Mouse (Mus musculus) ES-E14 (cell line): ENCODE measurements at regions not wholly inside any gene's neighbourhood (a gene's known extent, or its start where the extent isn't known, plus 50 kb on each side); places are given as distances from the start of the nearest gene placed in this dataset.

Experiments used
- DNase-seq: peaks from one replicate; pipeline ENCODE4 v3.0.0-alpha.2; 2013; ENCODE audit warnings: low read depth, low spot score
- H3K27ac ChIP-seq: 2 replicates; pipeline ENCODE4 v1.5.1; 2012; ENCODE audit warnings: low read depth, mild to moderate bottlenecking, low read length, moderate library complexity, mixed read lengths; ENCODE audit not compliant: poor library complexity, insufficient read depth, severe bottlenecking
- H3K36me3 ChIP-seq: 2 replicates; pipeline ENCODE4 v1.6.1; 2012; ENCODE audit warnings: mild to moderate bottlenecking, low read length, moderate library complexity, mixed read lengths; ENCODE audit not compliant: control insufficient read depth, poor library complexity, insufficient read depth, severe bottlenecking
- H3K4me1 ChIP-seq, 2 experiments: fragments of 150-350 bp in 1 of 2; sonication (generic) in 1 of 2; 2 replicates each; pipeline ENCODE4 v1.6.1; 2012; ENCODE audit warnings: low read length in 2 of 2, mild to moderate bottlenecking in 1 of 2, mixed read lengths in 1 of 2; ENCODE audit not compliant: control insufficient read depth in 2 of 2, insufficient read depth in 2 of 2, poor library complexity in 1 of 2
- H3K4me3 ChIP-seq, 2 experiments: fragments of 150-350 bp in 1 of 2; sonication (generic) in 1 of 2; 2 replicates each; pipeline ENCODE4 v1.5.1; 2012; ENCODE audit warnings: low read length in 2 of 2, low read depth in 1 of 2, mild to moderate bottlenecking in 1 of 2, mixed read lengths in 1 of 2; ENCODE audit not compliant: insufficient read depth in 1 of 2, poor library complexity in 1 of 2, severe bottlenecking in 1 of 2
- H3K9ac ChIP-seq: 2 replicates; pipeline ENCODE4 v1.6.1; 2012; ENCODE audit warnings: low read depth, mild to moderate bottlenecking, low read length, mixed read lengths; ENCODE audit not compliant: poor library complexity, insufficient read depth, severe bottlenecking
- H3K9me3 ChIP-seq: fragments of 150-350 bp; sonication (generic); 2 replicates; pipeline ENCODE4 v1.6.1; 2012; ENCODE audit warnings: low read depth, mild to moderate bottlenecking, low read length; ENCODE audit not compliant: control insufficient read depth, insufficient read depth
- CHD2 ChIP-seq: IDR thresholded peaks from 2 replicates; pipeline ENCODE4 v1.6.1; 2014; ENCODE audit warnings: mild to moderate bottlenecking, low read depth, low read length, inconsistent platforms
- HCFC1 ChIP-seq: IDR thresholded peaks from 2 replicates; pipeline ENCODE4 v1.6.1; 2012; ENCODE audit warnings: low read length, inconsistent platforms, borderline replicate concordance; ENCODE audit not compliant: insufficient read depth
- MAFK ChIP-seq: IDR thresholded peaks from 2 replicates; pipeline ENCODE4 v1.6.1; 2014; ENCODE audit warnings: mild to moderate bottlenecking, low read depth, low read length, inconsistent platforms; ENCODE audit not compliant: insufficient read depth
- ZC3H11A ChIP-seq: IDR thresholded peaks from 2 replicates; pipeline ENCODE4 v1.6.1; 2012; ENCODE audit warnings: low read depth, mild to moderate bottlenecking, inconsistent platforms, low read length, borderline replicate concordance
- ZNF384 ChIP-seq: IDR thresholded peaks from 2 replicates; pipeline ENCODE4 v1.6.1; 2012; ENCODE audit warnings: low read depth, low read length, inconsistent platforms
- in situ Hi-C, 2 experiments: fragments of 600-800 bp; cut with MboI; formaldehyde crosslinking; loops; one replicate each; pipeline ENCODE4 v1.15.1; 2025; ENCODE audit warnings: low sequenced_read_pairs in 2 of 2, inconsistent platforms in 1 of 2; ENCODE audit not compliant: unreplicated experiment in 2 of 2

GRCm38 (mm10) chr13:44056716-44057115, 272.1 kb downstream of the Cd83 start:
- H3K4me3 ChIP-seq: no peak overlapping the region
- TF ChIP-seq HCFC1: no peak
- no peak for TF ChIP-seq ZNF384
- TF ChIP-seq MAFK: no peak
- no peak for TF ChIP-seq ZC3H11A
- TF ChIP-seq CHD2: no peak
- in situ Hi-C loops: no loop called here
- H3K27ac ChIP-seq: no peak overlapping the region
- no peak overlapping the region for H3K9ac ChIP-seq
- no peaks in the 10 kb centered on the region; a peak in 1 of 4 replicates for H3K4me1 ChIP-seq
- H3K36me3 ChIP-seq: no peaks in the 10 kb centered on the region
- H3K9me3 ChIP-seq: no peaks in the 10 kb centered on the region
- DNase-seq: no peak

GRCm38 (mm10) chr13:44057542-44057941, 273.0 kb downstream of the Cd83 start:
- no peaks in the 10 kb centered on the region for H3K36me3 ChIP-seq
- H3K9ac ChIP-seq: no peak overlapping the region
- H3K4me1 ChIP-seq: no peaks in the 10 kb centered on the region; a peak in 1 of 4 replicates
- H3K4me3 ChIP-seq: no peak overlapping the region
- H3K27ac ChIP-seq: no peak overlapping the region
- no peaks in the 10 kb centered on the region for H3K9me3 ChIP-seq
- no peak for DNase-seq
- no peak for TF ChIP-seq MAFK
- no peak for TF ChIP-seq CHD2
- no peak for TF ChIP-seq HCFC1
- no peak for TF ChIP-seq ZNF384
- in situ Hi-C loops: no loop called here

GRCm38 (mm10) chr13:44058277-44058676, 273.7 kb downstream of the Cd83 start:
- no peak for TF ChIP-seq ZC3H11A
- no peak for TF ChIP-seq CHD2
- no peak for TF ChIP-seq HCFC1
- TF ChIP-seq ZNF384: no peak
- H3K9ac ChIP-seq: no peak overlapping the region
- H3K9me3 ChIP-seq: no peaks in the 10 kb centered on the region
- DNase-seq: no peak
- no peaks in the 10 kb centered on the region for H3K36me3 ChIP-seq
- H3K4me1 ChIP-seq: peaks cover 0 to 3% of the 10 kb centered on the region in 2 experiments; a peak in 2 of 4 replicates
- in situ Hi-C loops: no loop called here
- no peak overlapping the region for H3K27ac ChIP-seq
- no peak overlapping the region for H3K4me3 ChIP-seq

GRCm38 (mm10) chr13:44059436-44059835, 274.9 kb downstream of the Cd83 start:
- no peak for TF ChIP-seq CHD2
- no peaks in the 10 kb centered on the region for H3K9me3 ChIP-seq
- H3K4me1 ChIP-seq: peaks cover 0 to 11% of the 10 kb centered on the region in 2 experiments; a peak in 3 of 4 replicates
- H3K9ac ChIP-seq: no peak overlapping the region
- DNase-seq: no peak
- H3K4me3 ChIP-seq: no peak overlapping the region
- no peak overlapping the region for H3K27ac ChIP-seq
- in situ Hi-C loops: no loop called here
- no peaks in the 10 kb centered on the region for H3K36me3 ChIP-seq

GRCm38 (mm10) chr13:44061286-44061685, 276.7 kb downstream of the Cd83 start:
- H3K4me1 ChIP-seq: peaks cover 0 to 11% of the 10 kb centered on the region in 2 experiments; a peak in 3 of 4 replicates
- H3K9ac ChIP-seq: no peak overlapping the region
- no peak for TF ChIP-seq ZC3H11A
- TF ChIP-seq ZNF384: no peak
- no peak for TF ChIP-seq MAFK
- H3K27ac ChIP-seq: no peak overlapping the region
- DNase-seq: no peak
- H3K9me3 ChIP-seq: no peaks in the 10 kb centered on the region
- no peaks in the 10 kb centered on the region for H3K36me3 ChIP-seq
- H3K4me3 ChIP-seq: no peak overlapping the region
- in situ Hi-C loops: no loop called here
